Mouse (Mus musculus): ENCODE data around the gene Hoxb9.

DNA sequence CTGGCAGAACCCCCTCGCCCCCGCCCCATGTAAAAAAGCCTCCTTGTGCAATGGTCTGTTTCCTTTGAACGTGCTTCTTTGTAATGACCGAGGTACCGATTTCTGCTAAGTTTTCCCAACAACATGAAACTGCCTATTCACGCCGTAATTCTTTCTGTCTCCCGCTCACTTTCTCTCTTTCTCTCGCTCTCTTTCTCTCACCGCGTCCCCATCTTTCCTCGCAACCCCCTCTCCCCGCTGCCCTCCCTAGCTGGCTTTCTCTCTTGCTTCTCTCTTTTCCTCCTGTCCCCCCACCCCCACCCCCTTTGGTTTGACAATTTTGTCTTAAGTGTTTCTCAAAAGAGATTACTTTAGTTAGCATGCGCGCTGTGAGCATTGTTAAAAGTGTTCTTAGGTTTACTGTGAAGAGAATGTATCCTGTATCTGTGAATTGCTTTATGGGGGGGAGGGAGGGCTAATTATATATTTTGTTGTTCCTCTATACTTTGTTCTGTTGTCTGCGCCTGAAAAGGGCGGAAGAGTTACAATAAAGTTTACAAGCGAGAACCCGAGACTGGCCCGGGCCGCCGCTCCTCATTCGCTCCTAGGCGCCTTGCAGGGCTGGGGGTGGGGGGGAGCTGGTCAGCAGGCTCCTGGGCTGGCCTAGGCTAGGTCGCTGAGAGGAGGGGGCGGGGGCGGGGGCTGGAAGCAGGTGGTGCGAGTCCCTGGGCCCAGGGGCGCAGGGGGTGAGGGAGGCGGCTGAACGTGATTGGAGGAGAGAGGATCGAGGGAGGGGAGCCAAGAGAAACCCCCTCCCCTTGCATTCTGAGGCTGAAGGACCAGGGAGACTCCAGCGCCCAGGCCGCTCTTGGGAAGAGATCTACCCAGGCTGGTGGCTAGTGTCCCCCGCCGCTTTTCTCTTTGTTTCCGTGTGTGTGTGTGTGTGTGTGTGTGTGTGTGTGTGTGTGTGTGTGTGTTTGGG is 13.8 kb downstream of the Hoxb9 start:
- TF ChIP-seq ELF1 (IDR thresholded peaks at IDR 0.05; ENCODE audit: low read depth, low read length), result no peak
- no peak for TF ChIP-seq MXI1 (IDR thresholded peaks at IDR 0.05; ENCODE audit: low read depth, low read length)
- TF ChIP-seq CTCF (conservative IDR thresholded peaks at IDR 0.05 in 1 of 2, IDR thresholded peaks at IDR 0.05 in 1 of 2; ENCODE audit: low read depth in 2 of 2, low read length in 2 of 2), result no peak
- TF ChIP-seq POLR2A (IDR thresholded peaks at IDR 0.05; ENCODE audit: low read depth, low read length), result no peak
- TF ChIP-seq SMC3 (IDR thresholded peaks at IDR 0.05; ENCODE audit: low read depth, low read length), result no peak
- no peak for TF ChIP-seq USF1 (IDR thresholded peaks at IDR 0.05; ENCODE audit: low read depth, low read length)
- TF ChIP-seq GABPA (IDR thresholded peaks at IDR 0.05; ENCODE audit: insufficient replicate concordance, low read depth, low read length), result no peak
